ENCODE assay signal across 11 mouse cellular contexts in genomic region chr7:45174567-45175280, GRCm38 (mm10). TPM values are rescaled to one million over a fixed set of nuclear protein-coding genes. Genes with fewer than 3 reads are reported as not detected.
A peak's percentile ranks its signal among the peaks of the same experiment; 100 is the strongest.
DNase-seq lines count a peak whose midpoint lies in the region; ATAC-seq lines count a peak whose summit lies in the region.
"Had no signal": no experiment of that assay in that cellular context is flagged by ENCODE, and none has a peak within 500 bp of the region (broad histone marks: within the 10 kb centered on the region; RNA-seq: fewer than 3 reads in every experiment).

No protein-coding gene starts in this region.

- H3K36me3 ChIP-seq in liver, embryonic 12.5 days, result no peaks in the 10 kb centered on the region
- H3K36me3 ChIP-seq in liver, embryonic 11.5 days (ENCODE audit: control insufficient read depth, insufficient read depth, low read length), result no peaks in the 10 kb centered on the region
- H3K36me3 ChIP-seq in hindbrain, embryonic 16.5 days (ENCODE audit: control insufficient read depth, insufficient read depth, low read length), result no peaks in the 10 kb centered on the region
- H3K36me3 ChIP-seq in neural tube, embryonic 13.5 days, result no peaks in the 10 kb centered on the region

- peaks cover 96% of the 10 kb centered on the region for H3K27me3 ChIP-seq in liver, embryonic 12.5 days (replicated peaks)
- peaks cover 70% of the 10 kb centered on the region for H3K27me3 ChIP-seq in liver, embryonic 11.5 days (replicated peaks; ENCODE audit: control insufficient read depth, insufficient read depth, low read length)
- H3K27me3 ChIP-seq in hindbrain, embryonic 16.5 days (replicated peaks; ENCODE audit: control insufficient read depth, insufficient read depth, low read length), result peaks cover 70% of the 10 kb centered on the region
- peaks cover 96% of the 10 kb centered on the region for H3K27me3 ChIP-seq in neural tube, embryonic 13.5 days

- DNase-seq in cerebellum, adult 9-11 months, result peak; percentile 53
- DNase-seq in cerebellum, postnatal 4 days (ENCODE audit: low spot score in 2 of 2), result no peak
- DNase-seq in liver, embryonic 11.5 days (ENCODE audit: low spot score), result no peak
- no peak for DNase-seq in layer of hippocampus, postnatal 10 days (ENCODE audit: low spot score in 2 of 2)
- DNase-seq in c-Kit-positive CD71-positive TER-119-positive erythroid progenitor cells, embryonic 14.5 days (ENCODE audit: low spot score), result no peak
- DNase-seq: adrenal gland, adult 8-10 months; lung, postnatal 10 days had no signal

- H3K4me1 ChIP-seq in liver, embryonic 12.5 days, result 0 out of 2 replicates have a peak, but pooled peaks cover 5% of the 10 kb centered on the region
- 0 out of 2 replicates have a peak, but pooled peaks cover 3% of the 10 kb centered on the region for H3K4me1 ChIP-seq in liver, embryonic 11.5 days (replicated peaks; ENCODE audit: control insufficient read depth, insufficient read depth, low read length)
- H3K4me1 ChIP-seq in hindbrain, embryonic 16.5 days (ENCODE audit: control insufficient read depth, insufficient read depth, low read depth, low read length), result peaks cover 7% of the 10 kb centered on the region; the same call in 1 of the 2 replicates
- peaks cover 14% of the 10 kb centered on the region for H3K4me1 ChIP-seq in neural tube, embryonic 13.5 days (replicated peaks)

- 6% methylated on average over 28 of the region's 29 CpGs for WGBS in liver, embryonic 12.5 days (ENCODE audit: insufficient replicate concordance)
- 7% methylated on average over 29 of the region's 29 CpGs for WGBS in liver, embryonic 11.5 days
- 3% methylated on average over 23 of the region's 29 CpGs for WGBS in hindbrain, embryonic 16.5 days
- 4% methylated on average over 29 of the region's 29 CpGs for WGBS in neural tube, embryonic 13.5 days

- ATAC-seq in liver, embryonic 12.5 days, result no peak
- no peak for ATAC-seq in liver, embryonic 11.5 days (replicated peaks; ENCODE audit: low FRiP score)
- ATAC-seq in hindbrain, embryonic 16.5 days, result no peak
- peak; percentile 62; the same call in 1 of the 2 replicates for ATAC-seq in neural tube, embryonic 13.5 days (ENCODE audit: low read depth)

- H3K4me3 ChIP-seq in liver, embryonic 12.5 days, result no peak overlapping the region
- H3K4me3 ChIP-seq in liver, embryonic 11.5 days (ENCODE audit: low read depth, low read length), result no peak overlapping the region
- peak overlapping the region; percentile 12; the same call in 1 of the 2 replicates for H3K4me3 ChIP-seq in hindbrain, embryonic 16.5 days (ENCODE audit: low read length)
- no peak overlapping the region for H3K4me3 ChIP-seq in neural tube, embryonic 13.5 days

- peak overlapping the region; percentile 2; the same call in 1 of the 2 replicates for H3K4me2 ChIP-seq in liver, embryonic 12.5 days
- no peak overlapping the region for H3K4me2 ChIP-seq in liver, embryonic 11.5 days
- H3K4me2 ChIP-seq in hindbrain, embryonic 16.5 days (ENCODE audit: low read length), result peak overlapping the region; percentile 34
- peak overlapping the region; percentile 13; the same call in 1 of the 2 replicates for H3K4me2 ChIP-seq in neural tube, embryonic 13.5 days

- peaks cover 15% of the 10 kb centered on the region for H3K9me3 ChIP-seq in liver, embryonic 12.5 days (replicated peaks)
- H3K9me3 ChIP-seq in liver, embryonic 11.5 days (ENCODE audit: control insufficient read depth, low read length), result peaks cover 8% of the 10 kb centered on the region
- H3K9me3 ChIP-seq in hindbrain, embryonic 16.5 days (ENCODE audit: control insufficient read depth, low read length), result no peaks in the 10 kb centered on the region
- no peaks in the 10 kb centered on the region for H3K9me3 ChIP-seq in neural tube, embryonic 13.5 days

- H3K9ac ChIP-seq in liver, embryonic 12.5 days, result no peak overlapping the region
- no peak overlapping the region for H3K9ac ChIP-seq in liver, embryonic 11.5 days (ENCODE audit: low read depth, low read length)
- peak overlapping the region; percentile 38 for H3K9ac ChIP-seq in hindbrain, embryonic 16.5 days (ENCODE audit: low read depth, low read length)
- no peak overlapping the region for H3K9ac ChIP-seq in neural tube, embryonic 13.5 days

- no peak overlapping the region for H3K27ac ChIP-seq in liver, embryonic 12.5 days
- no peak overlapping the region for H3K27ac ChIP-seq in liver, embryonic 11.5 days (ENCODE audit: low read depth, low read length)
- no peak overlapping the region for H3K27ac ChIP-seq in hindbrain, embryonic 16.5 days (ENCODE audit: low read depth, low read length)
- H3K27ac ChIP-seq in neural tube, embryonic 13.5 days (replicated peaks), result no peak overlapping the region

RNA-seq across cellular contexts. Expression of gene Gfy, which starts 4.6 kb away (rescaled TPM):
- not detected in 2 replicates for polyA plus RNA-seq in liver, embryonic 12.5 days (2016; fragmentation: Nextera tagmentation; extraction: Ambion mirVana)
- polyA plus RNA-seq in liver, embryonic 11.5 days (2014; fragmentation: Nextera tagmentation; extraction: Ambion mirVana), result not detected in 2 replicates
- polyA plus RNA-seq in hindbrain, embryonic 16.5 days (2015; fragmentation: Nextera tagmentation; extraction: Ambion mirVana), result not detected in 2 replicates
- polyA plus RNA-seq in neural tube, embryonic 13.5 days (2015; fragmentation: Nextera tagmentation; extraction: Ambion mirVana), result not detected in 2 replicates
- under 1 TPM; 0.18 to 0.43 TPM for total RNA-seq in layer of hippocampus, postnatal 10 days (2021)
- total RNA-seq: adrenal gland, adult 8-10 months had no signal
- polyA plus RNA-seq: small intestine, adult 2 months had no signal

RNA-seq across cellular contexts. Expression of gene Pth2, which starts 6.1 kb away (rescaled TPM):
- polyA plus RNA-seq in liver, embryonic 12.5 days (2016; fragmentation: Nextera tagmentation; extraction: Ambion mirVana), result not detected in 2 replicates
- polyA plus RNA-seq in liver, embryonic 11.5 days (2014; fragmentation: Nextera tagmentation; extraction: Ambion mirVana), result not detected in 2 replicates
- polyA plus RNA-seq in hindbrain, embryonic 16.5 days (2015; fragmentation: Nextera tagmentation; extraction: Ambion mirVana), result 0.75 and 1.4 TPM in 2 replicates
- polyA plus RNA-seq in neural tube, embryonic 13.5 days (2015; fragmentation: Nextera tagmentation; extraction: Ambion mirVana), result not detected in 2 replicates
- total RNA-seq in layer of hippocampus, postnatal 10 days (2021), result not detected
- total RNA-seq: adrenal gland, adult 8-10 months had no signal
- polyA plus RNA-seq: small intestine, adult 2 months had no signal

RNA-seq across cellular contexts. Expression of gene Slc17a7, which starts 11.0 kb away (rescaled TPM):
- polyA plus RNA-seq in liver, embryonic 12.5 days (2016; fragmentation: Nextera tagmentation; extraction: Ambion mirVana), result not detected in 2 replicates
- 0.57 and 0.74 TPM in 2 replicates for polyA plus RNA-seq in liver, embryonic 11.5 days (2014; fragmentation: Nextera tagmentation; extraction: Ambion mirVana)
- polyA plus RNA-seq in hindbrain, embryonic 16.5 days (2015; fragmentation: Nextera tagmentation; extraction: Ambion mirVana), result 1.1 and 1.5 TPM in 2 replicates
- polyA plus RNA-seq in neural tube, embryonic 13.5 days (2015; fragmentation: Nextera tagmentation; extraction: Ambion mirVana), result 0.78 and 0.83 TPM in 2 replicates
- 1,000 to 10,000 TPM; 1,094 to 1,136 TPM for total RNA-seq in layer of hippocampus, postnatal 10 days (2021)

RNA-seq across cellular contexts. Expression of gene Aldh16a1, which starts 20.3 kb away (rescaled TPM):
- polyA plus RNA-seq in liver, embryonic 12.5 days (2016; fragmentation: Nextera tagmentation; extraction: Ambion mirVana), result 35.9 and 41.2 TPM in 2 replicates
- 56.0 and 60.6 TPM in 2 replicates for polyA plus RNA-seq in liver, embryonic 11.5 days (2014; fragmentation: Nextera tagmentation; extraction: Ambion mirVana)
- 18.8 and 22.9 TPM in 2 replicates for polyA plus RNA-seq in hindbrain, embryonic 16.5 days (2015; fragmentation: Nextera tagmentation; extraction: Ambion mirVana)
- 19.0 and 19.6 TPM in 2 replicates for polyA plus RNA-seq in neural tube, embryonic 13.5 days (2015; fragmentation: Nextera tagmentation; extraction: Ambion mirVana)
- 10 to 100 TPM; 12.2 to 17.3 TPM for total RNA-seq in layer of hippocampus, postnatal 10 days (2021)

RNA-seq across cellular contexts. Expression of gene Pih1d1, which starts 20.6 kb away (rescaled TPM):
- 60.5 and 61.7 TPM in 2 replicates for polyA plus RNA-seq in liver, embryonic 12.5 days (2016; fragmentation: Nextera tagmentation; extraction: Ambion mirVana)
- polyA plus RNA-seq in liver, embryonic 11.5 days (2014; fragmentation: Nextera tagmentation; extraction: Ambion mirVana), result 86.2 and 87.7 TPM in 2 replicates
- polyA plus RNA-seq in hindbrain, embryonic 16.5 days (2015; fragmentation: Nextera tagmentation; extraction: Ambion mirVana), result 94.5 and 97.6 TPM in 2 replicates
- polyA plus RNA-seq in neural tube, embryonic 13.5 days (2015; fragmentation: Nextera tagmentation; extraction: Ambion mirVana), result 79.9 and 91.9 TPM in 2 replicates
- total RNA-seq in layer of hippocampus, postnatal 10 days (2021), result 10 to 100 TPM; 60.7 to 63.1 TPM
